Mouse (Mus musculus): Measurements from ENCODE around the gene Nrxn3.

The Nrxn3 gene

DNA sequence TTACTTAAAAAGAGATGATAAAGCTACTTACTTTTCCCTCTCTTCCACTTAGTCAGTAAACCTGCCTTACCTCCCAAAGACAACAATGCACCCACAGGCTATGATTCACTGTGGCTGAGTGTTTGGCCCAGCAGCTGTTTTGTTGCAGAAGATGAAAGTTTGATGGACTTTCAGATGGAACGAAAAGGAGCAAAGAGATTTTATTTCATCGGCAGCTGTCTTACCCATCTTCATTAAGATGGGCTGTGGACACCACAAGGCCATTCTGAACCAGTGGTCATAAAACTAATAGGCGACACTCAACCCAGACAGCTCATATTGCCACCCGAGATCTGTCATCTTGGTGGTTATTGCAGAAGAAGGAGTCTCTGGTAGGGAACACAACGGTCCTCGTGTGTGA is 1108.6 kb downstream of the Nrxn3 start:
- no peak for DNase-seq

DNA sequence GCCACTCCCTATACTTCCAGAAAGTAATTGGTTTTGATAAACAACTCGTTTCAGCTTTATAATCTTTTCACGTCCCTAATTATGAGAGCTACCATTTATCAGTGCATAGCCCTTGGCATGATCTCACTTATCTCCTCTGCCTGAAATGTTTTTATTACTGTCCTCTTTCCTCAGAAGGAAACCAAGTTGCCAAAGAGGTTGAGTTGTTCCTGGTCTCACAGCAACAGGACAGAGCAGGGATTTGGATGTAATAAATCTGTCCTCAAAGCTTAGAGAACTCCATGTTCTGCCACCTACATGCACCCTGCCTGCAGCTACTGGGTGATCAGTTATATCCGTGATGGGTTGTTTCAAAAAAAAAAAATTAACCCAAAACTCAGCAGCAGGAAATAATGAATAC is 1113.6 kb downstream of the Nrxn3 start:
- DNase-seq: no peak

DNA sequence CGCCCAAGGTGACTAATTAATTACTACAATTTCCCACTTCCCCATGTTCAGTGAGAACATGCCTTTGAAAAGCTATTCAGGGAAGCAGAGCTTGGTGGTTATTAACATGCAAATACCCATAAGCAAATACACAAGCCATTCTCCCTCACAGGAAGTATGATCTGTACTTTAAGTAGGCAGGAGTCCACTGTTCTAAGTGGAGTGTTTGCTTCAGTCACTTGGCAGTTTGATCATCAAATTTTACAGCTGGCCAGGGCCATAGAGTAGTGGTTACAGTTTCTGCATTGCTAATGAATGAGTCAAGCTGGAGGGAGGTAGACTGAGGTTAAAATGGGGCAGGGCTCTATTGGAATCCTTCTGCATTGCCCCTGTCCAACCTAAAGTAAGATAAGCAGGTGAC is 1120.2 kb downstream of the Nrxn3 start:
- DNase-seq: no peak

DNA sequence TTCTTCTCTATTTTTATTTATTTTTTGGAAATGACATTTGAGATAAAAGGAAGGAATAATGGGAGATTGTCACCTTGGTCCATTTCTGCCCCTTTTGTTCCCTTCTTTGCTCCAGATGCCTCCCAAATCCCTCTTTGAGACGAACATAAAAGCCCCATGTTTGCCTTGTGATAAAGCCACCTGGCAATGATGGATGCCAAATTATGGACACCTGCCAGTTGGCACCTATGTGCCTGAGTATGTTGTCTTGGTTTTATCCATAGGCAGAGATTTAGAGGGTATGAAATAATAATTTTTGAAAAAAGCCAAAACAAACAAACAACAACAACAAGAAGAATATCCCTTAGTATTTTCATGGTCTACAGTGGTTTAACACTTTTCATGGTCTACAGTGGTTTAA is 1125.4 kb downstream of the Nrxn3 start:
- no peak for DNase-seq

DNA sequence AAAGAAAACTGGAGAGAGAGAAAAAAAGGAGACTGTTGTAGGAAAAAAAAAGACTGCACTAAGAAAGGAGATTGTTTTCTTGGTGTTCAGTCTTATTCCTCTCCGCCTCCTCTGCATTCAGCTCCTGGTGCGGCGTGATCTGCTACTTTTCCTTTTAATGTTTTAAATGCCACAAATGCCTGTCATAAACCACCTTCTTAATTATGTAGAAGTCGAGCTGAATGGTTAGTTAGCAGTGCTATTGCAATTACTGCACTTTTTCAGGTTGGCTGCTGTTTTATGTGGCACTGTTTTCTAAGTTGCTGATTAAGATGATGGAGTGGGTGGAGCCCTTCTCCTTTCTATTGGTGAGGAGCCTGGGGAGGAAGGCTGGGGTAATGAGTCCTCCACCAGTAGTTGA is 1131.7 kb downstream of the Nrxn3 start:
- no peak for DNase-seq

DNA sequence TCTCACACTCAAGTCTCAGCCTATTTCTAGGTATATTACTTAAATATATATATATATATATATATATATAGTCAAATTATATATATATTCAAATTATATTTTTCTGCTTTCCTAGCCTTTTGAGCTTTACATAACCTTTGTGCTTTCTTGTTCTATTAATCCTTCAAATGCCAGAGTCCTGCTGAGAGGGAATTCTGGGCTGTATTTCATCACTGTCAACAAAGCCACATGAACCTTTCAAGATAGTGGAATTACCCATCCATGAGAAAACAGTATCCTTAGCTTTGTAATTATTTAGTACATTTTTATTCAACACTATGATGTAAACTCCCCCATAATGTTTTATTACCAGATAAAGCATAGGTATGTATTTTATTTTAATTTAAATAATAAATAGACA is 1144.4 kb downstream of the Nrxn3 start:
- no peak for DNase-seq

DNA sequence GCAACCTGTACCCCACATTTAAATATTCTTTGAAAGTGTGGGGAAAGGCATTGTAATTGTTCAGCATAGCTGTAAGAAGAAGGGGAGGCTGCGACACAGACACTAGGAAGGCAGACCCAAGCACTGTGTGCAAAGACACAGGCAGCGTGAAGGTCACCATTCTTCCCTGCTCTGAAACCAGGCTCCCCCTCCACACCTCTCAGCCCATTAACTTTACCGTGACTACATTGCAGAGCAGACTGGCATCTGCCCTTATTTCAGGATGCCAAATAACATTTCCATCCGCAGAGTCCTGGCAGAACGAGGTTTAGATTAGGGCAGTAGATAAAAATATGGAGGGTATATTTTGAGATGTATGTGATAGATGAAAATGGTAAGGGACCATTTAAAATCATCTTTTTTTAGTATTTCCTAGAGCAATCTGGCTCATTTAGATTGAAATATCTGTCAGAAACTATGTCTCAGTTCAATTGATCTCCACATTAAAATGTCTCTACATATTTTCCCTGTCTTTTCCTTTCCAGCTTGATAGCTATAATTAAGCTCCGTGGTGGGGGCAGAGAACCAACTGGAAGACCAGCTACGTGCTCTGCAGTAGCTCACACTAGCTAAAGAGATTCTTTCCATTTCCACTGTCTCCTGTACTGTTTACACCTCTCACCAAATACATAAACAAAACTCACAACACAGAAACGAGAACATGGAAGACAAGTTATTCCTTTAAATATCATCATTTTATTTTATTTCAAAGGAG is 1160.1 kb downstream of the Nrxn3 start:
- no peak for DNase-seq

DNA sequence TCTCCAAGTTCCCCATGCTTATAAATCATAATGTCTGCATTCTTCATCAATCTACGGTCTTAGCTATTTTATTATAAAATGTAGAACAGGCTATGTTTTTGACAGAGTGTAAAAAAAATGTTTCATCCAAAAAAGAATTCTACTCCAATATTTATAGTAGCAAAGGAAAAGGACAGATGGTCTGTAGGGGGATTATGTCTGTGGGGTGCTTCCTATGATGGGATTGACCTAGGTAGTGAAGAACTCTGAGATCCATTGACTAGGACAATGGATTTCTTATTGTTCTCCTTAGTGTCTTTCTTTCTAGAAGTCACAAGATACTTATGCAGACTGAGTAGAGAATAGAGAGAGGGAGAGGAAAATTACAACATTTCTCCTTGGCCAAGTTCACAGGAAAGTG is 1161.9 kb downstream of the Nrxn3 start:
- DNase-seq: no peak

DNA sequence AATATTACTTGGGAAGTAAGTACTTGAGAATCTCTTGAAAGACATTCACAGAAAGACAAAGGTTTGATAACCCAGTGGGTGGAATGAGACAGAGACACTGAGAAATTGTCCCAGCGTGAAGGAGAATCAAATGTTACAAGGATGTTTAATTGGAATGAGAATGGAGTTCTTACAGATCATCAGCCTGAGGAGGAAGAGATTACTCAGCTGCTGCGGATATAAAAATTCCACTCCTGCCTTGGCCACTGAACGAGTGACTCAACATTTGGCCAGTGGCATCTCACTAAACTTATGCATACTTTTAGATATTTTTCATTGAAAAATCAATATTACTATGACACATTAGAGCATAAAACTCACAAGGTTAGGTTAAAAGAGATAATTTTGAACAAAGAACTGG is 1166.0 kb downstream of the Nrxn3 start:
- DNase-seq: no peak

DNA sequence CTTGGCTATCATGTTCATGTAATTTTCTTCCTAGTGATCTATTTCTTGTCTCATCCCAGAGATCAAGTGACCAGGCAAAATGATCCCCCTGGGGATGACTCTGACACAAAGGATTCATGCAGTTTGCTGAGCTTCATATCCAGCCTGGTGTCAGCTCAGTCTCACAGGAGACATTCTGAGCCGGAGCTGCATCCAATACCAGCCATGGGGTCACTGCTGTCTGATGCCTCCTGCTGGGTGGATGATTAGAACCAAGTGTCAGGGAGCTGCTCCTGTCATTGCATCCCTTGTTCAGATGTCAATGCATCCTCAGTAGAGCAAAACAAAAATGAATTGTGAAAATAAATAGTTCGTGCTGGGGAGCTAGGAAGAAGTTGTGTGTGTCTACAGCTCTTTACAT is 1174.2 kb downstream of the Nrxn3 start:
- no peak for DNase-seq

DNA sequence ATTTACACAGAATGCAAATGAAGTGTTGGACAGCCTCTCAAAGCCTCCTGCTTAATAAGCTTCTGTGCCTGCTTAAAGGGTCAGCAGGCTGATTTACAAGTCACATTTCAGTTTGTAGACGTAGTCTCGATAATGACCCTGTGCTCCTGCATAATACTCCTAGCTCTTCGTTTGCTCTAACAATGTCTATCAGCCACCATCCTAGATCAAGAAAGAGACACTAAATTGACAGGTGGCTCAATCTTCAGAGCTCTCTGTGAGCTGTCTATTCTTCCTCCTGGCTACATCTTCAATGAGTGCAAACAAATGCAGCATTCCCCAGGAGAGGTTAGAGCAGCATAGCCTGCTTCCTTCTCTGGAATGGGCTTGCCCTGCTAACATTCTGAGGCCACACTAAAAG is 1186.9 kb downstream of the Nrxn3 start:
- no peak for DNase-seq

DNA sequence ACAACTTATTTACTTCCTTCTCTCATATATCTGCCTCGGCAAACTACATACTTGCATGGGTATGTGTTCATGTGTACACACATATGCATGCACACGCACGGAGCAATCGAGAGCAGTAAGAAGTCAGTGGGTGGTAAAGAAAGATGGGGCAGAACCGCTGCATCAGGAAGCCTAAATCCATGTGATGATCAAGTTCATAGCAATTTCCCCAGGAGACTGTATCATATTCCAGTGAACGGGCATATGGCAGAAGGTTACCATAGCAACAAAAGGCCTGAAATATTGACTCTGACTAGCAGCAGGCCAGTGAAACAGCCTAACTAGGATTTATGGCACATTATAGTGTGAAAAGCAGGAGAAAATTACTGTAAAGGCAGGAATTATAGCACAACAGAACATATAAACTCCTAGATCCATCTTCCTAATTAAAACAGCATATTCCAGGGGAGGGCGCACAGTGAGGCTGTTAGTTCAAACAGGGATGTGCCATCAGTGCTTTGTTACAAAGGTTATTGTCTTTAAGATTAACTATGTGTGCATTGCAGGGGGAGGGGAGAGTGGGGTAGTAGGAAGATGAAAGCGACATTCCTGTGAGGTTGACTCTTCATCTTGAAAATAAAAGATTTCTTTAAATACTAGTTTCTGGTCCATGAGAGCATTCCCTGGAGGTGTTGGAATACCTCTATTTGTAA is 1195.6 kb downstream of the Nrxn3 start:
- no peak for DNase-seq

DNA sequence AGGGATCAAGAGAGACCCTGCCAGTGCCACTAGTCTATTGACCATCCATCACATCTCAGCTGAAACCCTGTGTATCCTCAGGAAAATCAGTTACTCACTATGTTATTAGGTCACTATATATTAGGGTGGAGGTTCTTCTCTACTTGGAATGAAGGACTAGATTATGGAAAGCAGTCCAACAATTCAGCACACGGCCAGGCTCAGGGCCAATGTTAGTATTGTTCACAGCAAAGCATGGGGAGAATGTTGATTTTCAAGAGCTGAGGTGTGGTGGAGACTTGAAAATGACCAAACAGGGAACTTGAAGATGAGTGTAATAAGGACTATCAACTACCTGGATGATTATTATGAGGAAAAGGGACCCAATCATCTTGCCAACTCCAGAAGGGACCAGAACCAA is 1209.7 kb downstream of the Nrxn3 start:
- no peak for DNase-seq

DNA sequence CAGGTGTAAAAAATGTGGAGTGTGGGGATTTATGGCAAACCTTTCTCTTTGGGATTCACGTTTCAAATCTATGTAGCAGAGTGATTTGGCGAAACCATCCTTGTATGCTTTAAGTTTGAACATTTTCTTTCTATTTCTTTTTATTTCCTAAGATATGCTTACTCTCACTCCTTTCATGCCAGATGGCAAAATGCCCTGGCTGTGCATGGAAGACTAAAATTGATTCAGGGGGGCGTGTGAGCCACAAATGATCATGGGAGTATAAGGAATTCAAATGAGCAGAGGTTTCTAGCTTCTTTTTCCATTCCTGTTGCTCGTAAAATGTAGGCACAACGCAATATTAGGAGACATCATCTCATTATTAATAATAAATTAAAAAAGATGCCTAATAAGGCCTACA is 1211.0 kb downstream of the Nrxn3 start:
- peak; percentile 16 for DNase-seq

DNA sequence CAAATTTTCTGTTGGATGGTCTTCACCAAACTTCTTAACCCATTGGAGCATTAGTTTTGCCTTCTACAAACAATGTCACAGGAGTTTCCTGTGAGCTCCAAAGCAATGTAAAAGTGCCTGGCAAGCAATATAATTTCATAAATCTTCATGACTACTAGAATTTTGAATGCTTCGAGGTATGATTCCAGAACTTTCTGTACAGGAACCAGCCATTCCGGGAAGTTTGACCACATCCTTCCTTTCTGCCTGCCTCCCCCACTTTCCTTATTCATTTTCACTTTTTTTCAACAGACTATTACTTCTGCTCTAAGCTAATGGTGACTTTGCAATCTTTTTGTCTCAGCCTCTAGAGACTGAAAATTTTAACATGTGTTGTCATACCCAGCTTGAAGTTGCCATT is 1218.1 kb downstream of the Nrxn3 start:
- DNase-seq: no peak

DNA sequence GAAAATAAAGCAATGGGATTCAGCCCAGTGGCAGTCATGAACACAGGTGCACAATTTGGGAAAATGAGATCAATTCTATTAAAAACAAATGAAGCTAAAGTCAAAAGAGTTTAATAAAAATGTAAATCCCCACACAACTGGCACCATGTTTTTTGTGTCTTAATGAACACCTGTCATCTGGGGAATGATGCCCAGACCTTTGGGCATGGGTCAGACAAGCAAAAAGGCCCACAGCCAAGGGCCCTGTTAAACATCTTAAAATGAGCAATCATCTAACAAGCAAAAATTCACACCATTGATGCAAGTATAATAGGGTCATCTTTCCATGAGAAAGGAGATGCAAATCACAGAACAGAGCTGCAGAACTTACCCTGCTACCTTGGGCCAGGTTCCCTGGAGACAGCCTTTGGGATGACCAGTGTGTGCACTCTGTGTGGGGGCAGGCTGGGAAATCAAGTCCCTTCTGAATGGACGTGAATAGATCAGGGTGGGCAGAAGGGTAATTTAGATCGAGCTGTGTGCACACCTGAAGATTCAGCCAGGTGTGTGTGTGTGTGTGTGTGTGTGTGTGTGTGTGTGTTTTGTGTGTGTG is 1223.3 kb downstream of the Nrxn3 start:
- no peak for DNase-seq

DNA sequence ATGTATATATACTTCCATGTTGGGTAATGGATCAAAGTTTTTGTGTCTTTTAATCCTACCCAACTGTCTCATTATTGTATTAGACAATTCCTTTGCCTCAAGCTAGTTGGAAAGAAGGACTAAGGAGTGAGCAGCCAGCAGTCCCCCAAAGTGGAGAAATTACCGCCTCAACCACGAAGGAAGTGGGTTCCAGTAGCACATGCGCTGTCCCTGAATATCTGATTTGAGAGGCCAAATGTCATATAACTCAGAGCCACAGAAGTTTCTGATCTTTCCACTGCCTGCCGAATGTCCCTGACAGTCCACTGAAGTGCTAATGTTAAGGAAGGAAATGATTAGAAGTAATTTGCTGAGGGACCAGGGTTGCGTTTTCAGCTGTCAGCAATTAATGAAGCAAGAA is 1223.8 kb downstream of the Nrxn3 start:
- DNase-seq: no peak

DNA sequence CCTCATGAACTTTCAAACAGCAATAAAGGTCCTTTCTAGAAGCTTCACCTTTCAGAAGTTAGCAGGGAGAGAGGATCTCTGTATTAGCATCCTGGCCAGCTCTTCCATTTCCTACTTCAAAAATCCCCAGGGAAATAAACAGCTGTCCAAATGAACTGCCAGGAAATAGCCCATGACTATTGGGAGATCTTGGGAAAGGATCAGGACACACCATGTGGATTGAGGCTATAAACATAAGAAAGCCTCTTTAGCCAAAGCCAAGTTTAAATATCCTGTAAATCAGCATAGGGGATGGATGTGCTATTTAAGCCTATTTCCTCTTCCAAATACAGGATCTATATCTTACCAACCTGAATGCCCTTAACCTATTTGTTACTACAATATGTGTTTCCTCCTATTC is 1230.6 kb downstream of the Nrxn3 start:
- DNase-seq: peak; percentile 2

DNA sequence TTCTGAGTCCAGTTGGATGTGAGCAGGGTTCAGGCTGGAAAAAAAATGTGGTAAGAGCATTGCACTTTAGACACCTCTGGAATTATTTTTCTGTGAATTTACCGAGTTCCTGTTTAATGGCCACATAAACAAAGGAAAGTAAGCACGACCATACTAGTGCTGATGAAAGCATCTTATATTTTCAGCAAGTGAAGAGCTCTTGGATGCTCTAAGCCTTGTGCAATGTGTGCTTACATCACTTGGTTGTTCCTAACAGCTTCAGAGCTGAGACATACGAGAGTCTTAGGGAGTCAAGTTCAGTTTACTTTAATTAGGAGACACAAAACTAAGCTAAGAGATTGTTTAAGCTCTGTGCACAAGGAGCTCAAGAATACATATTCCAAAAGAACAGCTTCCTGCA is 1231.0 kb downstream of the Nrxn3 start:
- peak; percentile 1 for DNase-seq

DNA sequence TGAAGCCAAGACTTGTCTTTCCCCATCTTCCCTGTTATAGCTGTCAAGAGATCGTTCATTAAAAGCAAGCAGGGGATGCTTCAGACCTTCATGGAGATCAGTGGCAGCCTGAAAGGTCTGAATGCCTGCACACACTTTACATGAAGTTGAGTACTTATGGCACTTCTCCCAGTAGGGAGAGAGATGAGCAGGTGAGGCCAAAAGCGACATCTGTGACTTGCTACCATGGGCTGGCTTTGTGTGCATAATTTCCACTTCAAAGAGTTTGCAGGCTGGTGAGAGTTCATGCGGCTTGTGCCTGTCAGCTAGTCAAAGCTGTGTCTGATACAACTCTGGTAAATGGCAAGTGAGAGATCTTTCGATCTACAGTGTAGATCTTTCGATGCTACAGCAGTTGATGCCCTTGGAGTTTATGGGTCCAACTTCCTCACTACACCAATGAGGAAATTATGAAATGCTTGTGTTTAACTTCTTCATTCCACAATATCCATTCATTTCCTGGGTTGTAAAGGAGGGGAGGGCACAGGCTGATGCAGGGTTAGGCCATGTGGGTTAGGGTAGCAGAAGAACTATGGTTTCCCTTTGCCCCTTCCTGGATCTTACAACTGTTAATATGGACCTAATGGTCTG is 1231.9 kb downstream of the Nrxn3 start:
- DNase-seq: no peak

DNA sequence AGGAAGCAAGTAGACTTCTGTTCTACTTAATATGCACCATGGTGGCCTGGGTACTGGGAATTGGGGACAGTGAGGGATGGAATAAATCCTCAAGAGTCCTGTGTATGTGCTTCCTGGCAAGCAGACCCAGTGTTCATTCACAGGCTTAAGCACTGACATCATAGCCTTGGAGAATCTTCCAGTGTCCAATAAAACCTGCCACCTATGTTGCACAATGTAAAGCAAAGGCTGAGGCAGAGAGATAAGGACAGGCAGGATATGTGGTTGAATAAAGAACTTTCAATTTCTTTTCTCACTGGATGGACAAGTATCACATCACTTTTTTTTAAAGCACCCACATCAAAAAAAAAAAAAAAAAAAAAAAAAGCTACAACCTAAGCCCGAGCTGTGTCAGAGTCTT is 1240.4 kb downstream of the Nrxn3 start:
- no peak for DNase-seq

DNA sequence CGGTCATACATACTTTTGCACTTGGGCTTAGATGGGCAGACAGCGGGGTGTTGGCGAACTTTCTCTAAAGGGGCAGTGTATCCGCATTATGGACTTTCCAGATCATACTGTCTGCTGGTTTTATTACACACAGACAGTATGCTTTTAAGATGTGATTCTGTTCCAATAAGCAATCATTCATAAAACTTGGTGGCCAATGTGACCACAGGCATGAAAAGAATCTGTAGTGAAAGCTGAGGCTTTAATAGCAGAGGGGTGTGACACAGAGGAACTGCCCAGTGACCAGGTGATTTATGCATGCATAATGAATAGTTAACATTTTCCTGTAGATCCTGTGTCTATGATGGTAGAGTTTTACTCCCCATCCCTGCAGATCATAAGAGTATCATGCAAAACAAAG is 1254.0 kb downstream of the Nrxn3 start:
- DNase-seq: no peak

DNA sequence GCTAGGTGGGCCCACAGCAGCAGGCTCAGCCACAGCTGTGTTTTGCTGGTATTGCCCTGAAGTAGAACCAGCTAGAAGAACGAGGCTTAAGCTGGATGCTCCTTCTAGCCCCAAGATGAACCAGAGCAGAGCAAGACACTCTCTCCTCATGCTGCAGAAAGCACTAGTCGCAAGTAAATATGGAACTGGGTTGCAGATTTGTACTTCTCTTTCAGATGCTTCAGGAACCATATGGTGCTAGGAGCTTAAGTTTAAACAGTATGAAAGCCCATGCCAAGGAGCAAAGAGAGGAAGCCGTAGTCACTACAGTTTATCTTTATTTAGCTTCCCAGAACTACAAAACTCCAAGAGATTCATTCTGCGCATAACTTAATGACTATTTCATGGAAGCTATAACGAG is 1254.8 kb downstream of the Nrxn3 start:
- DNase-seq: no peak

DNA sequence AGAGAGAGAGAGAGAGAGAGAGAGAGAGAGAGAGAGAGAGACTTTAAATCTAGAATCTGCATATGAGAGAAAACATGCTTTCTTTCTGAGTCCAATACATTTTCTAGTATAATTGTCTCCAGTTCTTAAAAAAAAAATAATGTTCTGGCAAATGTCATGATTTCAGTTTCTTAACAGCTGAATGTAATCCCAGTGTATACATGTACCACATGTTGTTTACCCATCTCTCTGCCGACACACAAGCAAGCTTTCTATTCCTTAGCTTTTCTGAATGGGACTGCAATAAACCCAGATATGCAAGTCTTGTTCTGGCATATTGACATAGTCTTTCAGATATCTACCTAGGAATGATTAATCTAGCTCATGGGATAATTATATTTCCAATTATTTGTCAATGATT is 1256.5 kb downstream of the Nrxn3 start:
- DNase-seq: no peak

All from lung, postnatal 10 days (tissue).